Mouse (Mus musculus) intestine, embryonic 14.5 days (tissue): Measurements from ENCODE around the gene Tctn1. TPM values are rescaled to one million over a fixed set of nuclear protein-coding genes. Genes with fewer than 3 reads are reported as not detected.

Experiments used
- ATAC-seq: fragments of 200-750 bp; cut with Nextera tagmentation; replicated peaks from 2 replicates; pipeline ENCODE4 v1.8.0; 2017; ENCODE audit warnings: low read depth, moderate number of reproducible peaks, moderate TSS enrichment, moderate library complexity; ENCODE audit not compliant: low FRiP score, low TSS enrichment
- DNase-seq: peaks from one replicate; pipeline ENCODE4 v3.0.0-alpha.2; 2018; ENCODE audit warnings: low spot score
- H3K27ac ChIP-seq: fragments of 300-500 bp; sonication (generic); 2 replicates; pipeline ENCODE4 v1.5.1; 2014; ENCODE audit warnings: low read depth, mild to moderate bottlenecking, control low read depth
- H3K27me3 ChIP-seq: fragments of 300-500 bp; sonication (generic); replicated peaks from 2 replicates; pipeline ENCODE4 v1.6.1; 2014; ENCODE audit warnings: low read length, control low read depth; ENCODE audit not compliant: control insufficient read depth, insufficient read depth
- H3K36me3 ChIP-seq: fragments of 300-500 bp; sonication (generic); 2 replicates; pipeline ENCODE4 v1.6.1; 2014; ENCODE audit warnings: low read length, control low read depth; ENCODE audit not compliant: control insufficient read depth, insufficient read depth
- H3K4me1 ChIP-seq: fragments of 300-500 bp; sonication (generic); replicated peaks from 2 replicates; pipeline ENCODE4 v1.6.1; 2014; ENCODE audit warnings: low read length, control low read depth, mixed read lengths; ENCODE audit not compliant: control insufficient read depth, insufficient read depth
- H3K4me2 ChIP-seq: fragments of 300-500 bp; sonication (generic); 2 replicates; pipeline ENCODE4 v1.6.1; 2014; ENCODE audit warnings: low read length
- H3K4me3 ChIP-seq: fragments of 300-500 bp; sonication (generic); 2 replicates; pipeline ENCODE4 v1.5.1; 2014; ENCODE audit warnings: low read depth, low read length, control low read depth, mixed read lengths
- H3K9ac ChIP-seq: fragments of 300-500 bp; sonication (generic); 2 replicates; pipeline ENCODE4 v1.6.1; 2014; ENCODE audit warnings: mild to moderate bottlenecking, low read length
- H3K9me3 ChIP-seq: fragments of 300-500 bp; sonication (generic); 2 replicates; pipeline ENCODE4 v1.6.1; 2016; ENCODE audit warnings: low read length, control low read depth; ENCODE audit not compliant: control insufficient read depth
- WGBS: fragments of 180-500 bp; shearing (Covaris S2); extraction: QIAGEN DNeasy Blood & Tissue Kit; methylation state at CpG from one replicate; pipeline ENCODE4 v1.1.7; 2014; 5-methylcytosine and 5-hydroxymethylcytosine counted together
- polyA plus RNA-seq: library from polyadenylated mRNA; unstranded; fragments of >200 nt; fragmentation: Nextera tagmentation; extraction: Ambion mirVana; gene quantifications from 2 replicates; pipeline ENCODE4 v1.2.1, GENCODE M21; 2014

The Tctn1 gene
- polyA plus RNA-seq, 1 experiment from 2014 or later = 4.2 TPM

DNA sequence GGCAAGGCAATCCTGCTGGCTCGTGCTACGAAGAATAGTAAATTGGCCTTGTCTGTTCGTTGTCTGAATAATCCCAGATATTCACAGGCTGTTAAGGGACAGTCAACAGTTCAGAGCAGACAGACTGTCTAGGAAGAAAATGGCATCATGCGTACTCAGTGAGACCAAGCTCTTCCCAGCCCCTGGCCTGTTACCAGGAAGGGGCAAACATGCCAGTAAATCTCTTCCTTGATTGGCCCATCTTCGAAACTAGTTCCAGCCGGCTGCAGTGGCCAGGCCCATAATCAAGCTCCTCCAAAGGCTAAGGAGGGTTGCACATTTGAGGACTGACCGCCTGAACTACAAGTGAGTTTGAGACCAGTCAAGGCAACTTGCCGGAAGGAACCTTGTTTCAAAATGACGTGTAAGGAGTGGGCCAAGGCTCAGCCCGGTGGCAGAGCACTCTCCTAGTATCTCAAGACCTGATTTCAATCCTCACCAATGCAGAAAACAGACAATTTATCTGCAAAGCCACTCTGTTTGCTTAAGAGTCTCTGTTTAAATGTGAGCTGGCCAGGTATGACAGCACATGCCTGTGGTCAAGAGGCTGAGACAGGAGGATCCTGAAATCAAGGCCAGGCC is 17.6 kb downstream of the Tctn1 start:
- DNase-seq (no peak), ATAC-seq (no peak)
- no peaks in the 10 kb centered on the region for H3K9me3 ChIP-seq
- no peaks in the 10 kb centered on the region for H3K4me1 ChIP-seq
- no peak overlapping the region for H3K4me3 ChIP-seq
- H3K4me2 ChIP-seq = no peak overlapping the region
- H3K27ac ChIP-seq = no peak overlapping the region
- 79% methylated on average over 10 of the region's 10 CpGs for WGBS
- no peaks in the 10 kb centered on the region for H3K27me3 ChIP-seq
- H3K9ac ChIP-seq = no peak overlapping the region
- peaks cover 32% of the 10 kb centered on the region for H3K36me3 ChIP-seq

DNA sequence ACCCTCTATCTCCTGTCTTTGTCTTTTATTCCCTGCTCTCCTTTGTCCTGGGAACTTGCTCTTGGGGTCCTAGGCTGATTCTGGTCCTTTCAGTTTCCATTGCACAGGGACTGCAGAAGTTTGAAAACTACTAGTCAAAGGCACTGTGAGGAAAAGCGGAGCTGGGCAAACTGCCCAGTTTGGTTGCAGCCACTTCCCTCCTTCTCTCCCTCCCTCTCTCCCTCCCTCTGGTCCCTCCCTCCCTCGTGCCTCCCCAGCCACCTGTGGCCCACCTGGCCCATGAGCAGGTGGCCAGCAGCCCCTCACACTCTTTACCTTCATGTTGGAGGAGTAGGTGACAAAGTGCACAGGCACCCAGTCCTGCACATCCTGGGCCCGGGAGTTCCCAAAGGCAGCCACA is 19.1 kb downstream of the Tctn1 start:
- Histone ChIP-seq H3K27me3 (no peaks in the 10 kb centered on the region), H3K4me1 (no peaks in the 10 kb centered on the region), H3K27ac (no peak overlapping the region), H3K4me2 (no peak overlapping the region), H3K9ac (no peak overlapping the region), H3K36me3 (peaks cover 34% of the 10 kb centered on the region), H3K9me3 (no peaks in the 10 kb centered on the region), H3K4me3 (no peak overlapping the region)
- WGBS = 66% methylated on average over 3 of the region's 3 CpGs
- no peak for ATAC-seq
- DNase-seq = no peak

DNA sequence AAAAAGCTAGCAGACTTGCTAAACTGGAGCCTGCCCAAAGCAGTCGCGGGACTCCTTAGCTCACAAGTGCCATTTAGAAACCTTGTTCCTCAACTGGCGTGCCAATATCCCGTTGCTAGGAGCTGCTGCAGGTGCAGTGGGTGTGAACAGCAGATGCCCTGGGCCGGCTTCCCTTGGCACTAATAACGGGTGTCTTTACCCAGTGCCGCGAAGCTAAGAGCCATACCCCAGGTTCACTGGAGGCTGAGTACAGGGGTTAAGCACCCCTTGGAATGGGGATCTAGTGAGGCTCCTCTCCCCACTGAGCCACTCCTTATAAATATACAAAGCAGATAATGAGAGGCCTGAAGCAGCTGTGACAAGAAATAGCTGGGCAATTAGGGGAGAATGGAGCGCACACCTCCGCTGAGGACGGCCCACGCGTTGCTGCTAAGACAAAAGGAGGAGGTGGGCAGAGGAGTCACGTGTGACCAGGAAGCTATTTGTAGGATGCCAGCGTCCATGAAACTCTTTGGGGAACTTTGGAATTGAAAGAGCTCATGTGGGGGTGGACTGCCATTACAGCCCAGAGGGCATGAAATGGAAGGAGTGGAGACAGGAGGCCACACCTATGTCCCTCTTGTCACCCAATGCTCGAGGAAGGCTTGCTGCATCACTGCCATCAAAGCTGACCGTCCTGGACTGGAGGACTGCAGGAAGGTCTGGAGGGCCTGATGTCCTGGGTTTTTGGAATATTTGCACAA is 20.3 kb downstream of the Tctn1 start:
- H3K4me3 ChIP-seq = no peak overlapping the region
- no peak overlapping the region for H3K4me2 ChIP-seq
- no peak overlapping the region for H3K27ac ChIP-seq
- H3K27me3 ChIP-seq = no peaks in the 10 kb centered on the region
- 88% methylated on average over 17 of the region's 17 CpGs for WGBS
- H3K4me1 ChIP-seq = no peaks in the 10 kb centered on the region
- H3K36me3 ChIP-seq = peaks cover 29% of the 10 kb centered on the region
- no peaks in the 10 kb centered on the region for H3K9me3 ChIP-seq
- H3K9ac ChIP-seq = no peak overlapping the region
- DNase-seq (no peak), ATAC-seq (no peak)

DNA sequence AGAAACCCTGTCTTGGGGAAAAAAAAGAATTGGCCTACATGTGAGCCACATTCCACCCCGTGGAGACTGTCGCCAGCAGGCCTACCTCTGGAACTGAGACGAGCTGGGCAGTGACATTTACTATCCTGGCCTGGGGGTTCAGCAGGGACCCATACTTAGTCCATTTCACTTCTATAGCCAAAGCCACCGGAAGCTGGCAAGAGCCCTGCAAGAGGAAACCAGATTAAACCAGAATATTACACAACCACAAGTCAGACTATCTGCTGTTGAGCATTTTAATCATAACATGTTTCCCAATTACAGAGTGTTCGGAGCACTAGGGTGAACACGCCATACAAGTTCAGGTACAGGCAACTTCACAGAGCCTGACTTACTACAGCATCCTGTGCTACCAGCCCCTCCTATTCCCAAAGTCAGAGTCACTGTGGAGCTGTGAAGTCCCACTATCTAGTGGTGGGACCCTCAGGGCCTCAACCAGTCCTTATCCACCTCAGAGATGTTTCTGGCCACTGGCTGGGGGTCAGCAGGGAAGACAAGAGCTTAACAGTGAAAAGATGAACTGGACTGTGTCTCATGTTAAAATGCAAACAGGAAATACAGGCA is 21.6 kb downstream of the Tctn1 start:
- H3K27me3 ChIP-seq = no peaks in the 10 kb centered on the region
- peaks cover 20% of the 10 kb centered on the region; the same call in 1 of the 2 replicates for H3K36me3 ChIP-seq
- DNase-seq (no peak), ATAC-seq (no peak)
- 84% methylated on average over 6 of the region's 6 CpGs for WGBS
- no peaks in the 10 kb centered on the region for H3K4me1 ChIP-seq
- H3K4me2 ChIP-seq = no peak overlapping the region
- no peak overlapping the region for H3K27ac ChIP-seq
- H3K4me3 ChIP-seq = no peak overlapping the region
- no peak overlapping the region for H3K9ac ChIP-seq
- no peaks in the 10 kb centered on the region for H3K9me3 ChIP-seq

DNA sequence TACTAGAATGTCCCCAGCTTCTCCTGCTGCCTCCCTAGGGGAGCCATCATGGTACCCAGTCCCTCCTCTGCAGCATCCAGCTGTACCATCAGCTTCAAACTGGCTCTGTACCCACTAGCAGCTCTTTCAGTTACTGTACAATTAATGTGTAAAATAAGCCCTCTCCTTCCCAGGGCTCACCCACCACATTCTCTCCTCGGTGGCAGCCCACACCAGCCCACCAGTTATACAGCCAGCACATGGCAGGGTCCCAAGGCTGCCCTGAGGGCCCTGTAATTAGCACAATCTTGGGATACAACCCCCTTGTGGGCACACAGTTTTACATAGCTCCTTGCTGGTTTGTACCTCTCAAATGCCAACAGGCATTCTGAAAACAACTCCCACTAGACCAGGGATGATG is 23.3 kb downstream of the Tctn1 start:
- ATAC-seq (no peak), DNase-seq (no peak)
- H3K9me3 ChIP-seq = no peaks in the 10 kb centered on the region
- 78% methylated on average over 1 of the region's 1 CpGs for WGBS
- H3K27me3 ChIP-seq = no peaks in the 10 kb centered on the region
- no peak overlapping the region for H3K9ac ChIP-seq
- 0 out of 2 replicates have a peak, but pooled peaks cover 16% of the 10 kb centered on the region for H3K36me3 ChIP-seq
- no peak overlapping the region for H3K4me2 ChIP-seq
- H3K4me3 ChIP-seq = no peak overlapping the region
- H3K4me1 ChIP-seq = no peaks in the 10 kb centered on the region
- H3K27ac ChIP-seq = no peak overlapping the region

DNA sequence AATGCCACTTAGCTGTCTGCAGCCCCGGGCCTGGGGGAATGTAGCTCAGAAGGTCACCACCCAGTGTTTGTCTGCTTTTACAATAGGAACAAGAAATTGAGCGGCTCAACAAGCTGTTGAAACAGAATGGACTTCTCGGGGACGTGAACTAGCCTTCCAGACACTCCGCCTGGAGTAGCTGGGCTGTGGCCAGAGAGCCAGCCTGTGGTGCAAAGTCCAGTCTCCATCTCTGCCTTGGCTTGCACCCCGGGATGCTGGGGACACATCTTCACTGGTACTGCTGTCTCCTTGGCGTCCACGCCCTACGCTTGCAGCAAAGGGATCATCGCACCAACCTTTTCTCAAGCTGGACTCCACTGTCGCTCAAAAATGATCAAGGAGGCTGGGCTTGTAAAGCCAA is 23.7 kb downstream of the Tctn1 start:
- 0 out of 2 replicates have a peak, but pooled peaks cover 16% of the 10 kb centered on the region for H3K36me3 ChIP-seq
- no peak overlapping the region for H3K9ac ChIP-seq
- no peak overlapping the region for H3K27ac ChIP-seq
- no peak overlapping the region for H3K4me2 ChIP-seq
- no peaks in the 10 kb centered on the region for H3K4me1 ChIP-seq
- H3K27me3 ChIP-seq = no peaks in the 10 kb centered on the region
- H3K9me3 ChIP-seq = no peaks in the 10 kb centered on the region
- 90% methylated on average over 11 of the region's 11 CpGs for WGBS
- no peak for DNase-seq
- no peak for ATAC-seq
- no peak overlapping the region for H3K4me3 ChIP-seq

DNA sequence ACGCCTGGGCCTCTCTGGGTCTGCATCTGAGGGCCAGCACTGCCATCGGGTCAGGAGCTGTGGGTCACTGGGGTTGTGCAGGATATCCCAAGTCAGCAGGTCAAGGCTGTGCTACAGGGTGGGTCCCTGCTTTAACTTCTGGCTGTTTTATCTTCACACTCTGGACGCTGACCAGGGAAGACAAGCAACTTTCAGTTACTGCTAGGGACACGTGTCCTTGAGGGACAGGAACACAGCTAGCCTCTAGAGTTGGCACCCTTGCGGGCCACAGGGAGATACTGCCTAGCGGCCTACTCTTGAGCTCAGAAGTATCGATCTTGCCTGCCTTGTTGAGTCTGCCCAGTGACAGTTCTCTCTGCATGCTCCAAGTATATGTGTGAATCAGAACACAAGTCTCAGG is 24.6 kb downstream of the Tctn1 start:
- Histone ChIP-seq H3K9me3 (no peaks in the 10 kb centered on the region), H3K36me3 (0 out of 2 replicates have a peak, but pooled peaks cover 16% of the 10 kb centered on the region), H3K27ac (no peak overlapping the region), H3K4me2 (no peak overlapping the region), H3K9ac (no peak overlapping the region), H3K27me3 (no peaks in the 10 kb centered on the region), H3K4me3 (no peak overlapping the region), H3K4me1 (no peaks in the 10 kb centered on the region; the same call in 1 of the 2 replicates)
- 84% methylated on average over 7 of the region's 7 CpGs for WGBS
- DNase-seq (no peak), ATAC-seq (no peak)

DNA sequence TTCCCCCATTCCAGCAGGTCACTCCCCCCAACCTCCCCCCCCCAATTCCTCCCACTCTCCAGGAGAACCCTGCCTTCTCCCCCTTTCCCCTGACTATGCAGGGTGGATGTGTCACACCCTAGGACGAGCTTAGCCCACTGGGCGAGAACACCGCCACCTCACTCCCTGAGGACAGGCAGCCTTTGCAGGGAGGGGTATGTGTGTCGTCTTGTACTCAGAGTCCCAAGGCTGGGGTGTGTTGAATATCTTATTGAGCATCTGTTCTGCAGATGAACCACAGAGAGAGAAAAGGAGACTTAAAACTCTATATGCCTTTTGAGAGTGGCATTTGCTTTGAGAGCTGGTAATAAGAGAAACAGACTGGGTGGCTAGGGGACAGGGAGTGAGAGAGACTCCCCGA is 27.1 kb downstream of the Tctn1 start:
- 66% methylated on average over 5 of the region's 5 CpGs for WGBS
- Histone ChIP-seq H3K4me3 (no peak overlapping the region), H3K9ac (no peak overlapping the region), H3K9me3 (no peaks in the 10 kb centered on the region), H3K27ac (no peak overlapping the region), H3K4me2 (no peak overlapping the region), H3K36me3 (0 out of 2 replicates have a peak, but pooled peaks cover 11% of the 10 kb centered on the region), H3K27me3 (no peaks in the 10 kb centered on the region), H3K4me1 (peaks cover 2% of the 10 kb centered on the region)
- no peak for ATAC-seq
- no peak for DNase-seq
